Mouse (Mus musculus) brown adipose tissue, adult 24 weeks (tissue): ENCODE measurements around the gene Zkscan17. TPM values are rescaled to one million over a fixed set of nuclear protein-coding genes. Genes with fewer than 3 reads are reported as not detected.
"Not testable (repeated sequence)": the region's sequence is repeated elsewhere in the genome, so short reads cannot be mapped to it uniquely, and the experiment has no call there.

Experiments used
- H3K27ac ChIP-seq: fragments of 200-500 bp; replicated peaks from 2 replicates; pipeline ENCODE4 v1.5.1; 2012; ENCODE audit warnings: low read depth, mild to moderate bottlenecking, low read length
- H3K4me1 ChIP-seq: fragments of 200-500 bp; 2 replicates; pipeline ENCODE4 v1.6.1; 2012; ENCODE audit warnings: low read length, mixed read lengths; ENCODE audit not compliant: control insufficient read depth, insufficient read depth, insufficient read length
- H3K4me3 ChIP-seq: fragments of 200-500 bp; 2 replicates; pipeline ENCODE4 v1.5.1; 2012; ENCODE audit warnings: low read depth, mild to moderate bottlenecking, low read length, moderate library complexity; ENCODE audit not compliant: insufficient read depth
- polyA plus RNA-seq: library from polyadenylated mRNA; stranded (reverse); fragments of >200 nt; gene quantifications from 2 replicates; pipeline ENCODE4 v1.2.4, GENCODE M21; 2012; ENCODE audit not compliant: missing spikeins, insufficient read depth, insufficient read length

Gene Zkscan17
- 3.1 and 3.9 TPM in 2 replicates for polyA plus RNA-seq

DNA sequence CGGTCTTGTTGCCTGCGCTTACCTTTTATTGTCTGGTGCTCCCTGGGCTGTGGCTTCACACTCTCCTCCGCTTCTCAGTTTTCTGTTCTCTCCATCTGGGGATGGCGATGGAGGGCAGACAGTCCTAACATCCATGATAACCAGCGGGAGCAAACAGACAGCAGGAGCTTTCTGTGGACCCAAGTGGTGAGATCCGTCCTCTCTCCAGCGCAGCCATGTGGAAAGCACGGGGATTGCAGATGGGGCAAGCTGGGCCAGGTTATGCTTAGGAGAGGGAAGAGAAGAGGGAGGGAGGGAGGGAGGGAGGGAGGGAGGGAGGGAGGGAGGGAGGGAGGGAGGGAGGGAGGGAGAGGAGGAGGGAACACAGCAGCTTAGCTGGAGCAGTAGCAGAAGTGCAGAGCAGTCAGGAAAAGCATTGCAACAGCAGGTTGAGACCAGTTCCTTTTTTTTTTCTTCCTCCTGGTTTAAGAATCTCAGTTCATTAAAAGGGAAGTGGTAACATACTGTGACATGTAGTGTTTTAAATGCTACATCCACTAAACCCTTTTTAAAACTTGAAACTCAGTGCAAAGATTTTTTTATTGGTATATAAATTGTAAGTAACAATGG, at the start of gene Zkscan17:
Zkscan17 (minus strand) TSS at position 280 of the 609 bp plus-strand sequence.
- H3K4me1 ChIP-seq = no peaks in the 10 kb centered on the region
- peak within 1 kb of the TSS; percentile 61; the same call in 1 of the 2 replicates for H3K27ac ChIP-seq
- H3K4me3 ChIP-seq = no peak within 1 kb of the TSS

DNA sequence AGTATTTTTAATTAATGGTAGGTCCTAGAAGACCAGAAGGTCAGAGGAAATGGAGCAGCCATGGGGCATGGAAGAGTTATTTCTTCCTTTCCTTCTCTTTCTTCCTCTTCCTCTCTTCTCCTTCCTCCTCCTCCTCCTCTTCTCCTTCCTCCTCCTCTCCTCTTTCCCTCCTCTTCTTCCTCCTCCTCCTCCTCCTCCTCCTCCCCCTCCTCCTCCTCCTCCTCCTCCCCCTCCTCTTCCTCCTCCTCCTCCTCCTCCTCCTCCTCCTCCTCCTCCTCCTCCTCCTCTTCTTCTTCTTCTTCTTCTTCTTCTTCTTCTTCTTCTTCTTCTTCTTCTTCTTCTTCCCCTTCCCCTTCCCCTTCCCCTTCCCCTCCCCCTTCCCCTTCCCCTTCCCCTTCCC, 49.6 kb upstream of the Zkscan17 start, which contains the start of gene Olfr222:
Olfr222 (minus strand) TSS at position 101 of the 400 bp plus-strand sequence.
- not testable (repeated sequence) for H3K27ac ChIP-seq, H3K4me3 ChIP-seq, H3K4me1 ChIP-seq

DNA sequence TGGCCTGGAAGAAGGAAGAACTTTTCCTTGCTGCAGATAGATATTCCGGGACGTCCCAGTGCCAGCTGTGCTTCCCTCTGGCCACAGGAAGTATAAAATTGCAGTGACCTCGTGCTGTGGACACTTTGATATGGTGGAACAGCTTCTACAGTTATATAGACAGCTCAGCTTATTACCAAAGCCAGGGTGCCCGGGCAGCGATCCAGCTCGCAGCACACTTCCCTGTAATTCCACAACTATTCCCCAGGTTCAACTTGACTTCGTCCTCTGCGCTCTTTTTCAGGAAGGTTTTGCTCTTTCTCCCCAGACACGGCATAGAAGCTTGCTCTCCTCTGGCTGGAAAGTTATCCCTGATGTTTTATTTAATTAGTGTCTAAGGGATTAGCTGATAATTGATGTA, 49.2 kb upstream of the Zkscan17 start:
- no peak overlapping the region for H3K27ac ChIP-seq
- H3K4me3 ChIP-seq = no peak overlapping the region
- 0 out of 2 replicates have a peak, but pooled peaks cover 4% of the 10 kb centered on the region for H3K4me1 ChIP-seq

DNA sequence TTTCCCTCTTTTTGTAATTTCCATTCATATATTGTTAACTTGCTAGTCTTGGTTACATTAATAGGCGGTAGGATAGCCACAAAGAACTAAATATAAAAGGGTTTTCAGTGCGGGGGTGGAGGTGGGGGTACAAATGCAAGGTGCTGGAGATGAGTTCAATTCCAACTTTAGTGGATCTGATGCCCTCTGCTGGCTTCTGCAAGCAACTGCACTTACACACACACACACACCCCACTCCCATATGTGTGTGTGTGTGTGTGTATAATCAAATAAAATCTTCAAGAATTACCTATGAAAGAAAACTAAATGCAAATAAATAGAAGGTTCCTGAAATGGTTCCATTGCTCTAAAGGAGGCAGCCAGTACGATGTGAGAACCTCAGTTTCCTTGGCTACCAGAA, 42.8 kb upstream of the Zkscan17 start:
- no peaks in the 10 kb centered on the region for H3K4me1 ChIP-seq
- no peak overlapping the region for H3K27ac ChIP-seq
- no peak overlapping the region for H3K4me3 ChIP-seq

DNA sequence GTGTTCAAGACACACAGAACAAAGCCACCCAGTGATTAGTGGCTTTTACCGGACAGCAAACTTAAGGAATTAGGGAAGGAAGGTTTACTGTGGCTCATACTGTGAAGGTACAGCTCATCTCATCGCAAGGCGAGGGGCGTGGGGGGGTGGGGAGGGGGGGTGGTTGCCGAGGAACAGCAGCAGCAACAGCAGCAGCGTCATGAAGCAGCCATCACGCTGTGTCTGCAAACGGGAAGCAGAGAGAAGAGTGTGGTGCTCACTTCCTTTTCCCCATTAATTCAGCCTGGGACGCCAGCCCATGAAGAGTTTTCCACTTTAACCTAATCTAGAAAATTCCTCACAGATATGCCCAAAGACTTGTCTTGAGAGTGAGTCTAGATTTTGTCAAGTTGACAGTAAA, 36.3 kb upstream of the Zkscan17 start:
- H3K4me1 ChIP-seq = no peaks in the 10 kb centered on the region; the same call in 1 of the 2 replicates
- H3K27ac ChIP-seq = no peak overlapping the region
- no peak overlapping the region for H3K4me3 ChIP-seq

DNA sequence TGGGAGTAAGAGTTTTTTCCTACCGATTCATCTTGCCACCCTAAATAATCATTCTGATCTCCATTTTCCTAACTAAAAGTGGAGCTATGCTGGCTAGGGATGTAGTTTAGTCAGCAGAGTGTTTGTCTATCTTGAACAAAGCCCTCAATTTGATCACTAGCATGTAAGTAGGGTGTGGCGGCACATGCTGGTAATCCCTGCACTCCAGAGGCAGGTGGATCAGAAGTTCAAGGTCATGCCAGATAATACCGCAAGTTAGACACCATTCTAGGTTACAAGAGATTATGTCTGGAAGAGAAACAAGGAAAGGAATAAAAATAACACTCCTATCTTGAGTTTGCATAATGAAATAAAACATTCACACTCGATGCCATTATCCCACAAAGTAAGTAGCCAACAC, 35.8 kb upstream of the Zkscan17 start:
- H3K4me1 ChIP-seq = no peaks in the 10 kb centered on the region; the same call in 1 of the 2 replicates
- no peak overlapping the region for H3K4me3 ChIP-seq
- H3K27ac ChIP-seq = no peak overlapping the region

DNA sequence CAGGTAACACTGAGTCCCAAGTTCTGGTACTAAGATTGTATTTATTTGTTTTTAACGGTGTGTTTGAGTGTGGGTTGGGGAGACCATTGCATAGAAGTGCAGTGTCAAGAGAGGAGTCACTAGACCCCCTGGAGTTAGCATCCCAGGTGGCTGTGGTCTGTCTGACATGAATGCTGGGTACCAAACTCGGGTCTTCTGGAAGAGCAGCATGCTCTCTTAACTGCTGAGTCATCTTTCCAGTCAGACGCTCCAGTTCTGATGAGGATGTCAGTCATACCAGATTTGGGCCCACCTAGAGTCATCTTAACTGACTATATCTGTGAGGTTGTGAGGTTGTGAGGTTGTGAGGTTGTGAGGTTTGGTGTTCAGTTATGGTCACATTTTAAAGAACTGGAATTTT, 34.4 kb upstream of the Zkscan17 start:
- H3K27ac ChIP-seq = no peak overlapping the region

DNA sequence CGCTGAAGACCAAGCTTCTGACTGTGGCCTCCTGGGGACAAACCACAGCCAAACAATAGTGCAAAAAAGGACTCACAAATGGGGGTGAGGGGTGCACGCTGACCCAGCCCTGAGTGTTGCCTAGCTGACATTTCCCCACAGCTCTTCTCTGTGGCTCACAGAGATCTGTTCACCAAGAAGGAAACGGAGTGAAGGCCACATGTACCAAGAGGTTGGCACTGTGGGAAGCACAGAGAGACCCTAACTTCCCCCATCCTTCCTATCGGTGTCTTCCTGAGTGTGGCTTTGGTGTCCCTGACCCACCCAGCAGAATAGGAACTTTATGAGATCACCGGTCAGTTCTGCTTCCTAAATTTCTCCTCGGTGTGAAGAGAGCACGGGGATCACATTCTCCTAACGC, 28.0 kb upstream of the Zkscan17 start:
- no peak overlapping the region for H3K27ac ChIP-seq
- H3K4me3 ChIP-seq = no peak overlapping the region
- H3K4me1 ChIP-seq = no peaks in the 10 kb centered on the region

More for the DNA sequence above, 34.4 kb upstream of the Zkscan17 start:
- Histone ChIP-seq H3K4me1 (no peaks in the 10 kb centered on the region; the same call in 1 of the 2 replicates), H3K4me3 (no peak overlapping the region)

DNA sequence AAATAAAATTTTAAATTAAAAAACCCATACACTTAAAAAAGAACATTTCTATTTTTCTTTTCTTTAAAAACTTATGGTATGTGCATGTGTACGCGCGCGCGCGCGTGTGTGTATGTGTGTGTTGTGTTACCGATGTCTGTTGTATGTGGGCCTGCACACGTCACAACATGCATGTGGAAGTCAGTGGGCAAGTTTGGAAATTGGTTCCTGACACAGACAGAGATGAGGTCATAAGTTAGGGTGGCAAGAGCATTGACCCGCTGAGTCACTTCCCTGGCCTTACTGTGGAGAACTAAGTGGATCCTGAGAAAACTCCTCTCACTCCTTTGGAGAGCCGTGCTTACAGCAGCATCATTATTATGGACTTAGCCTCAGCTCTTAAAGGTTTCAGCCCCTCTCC, 27.6 kb upstream of the Zkscan17 start:
- no peak overlapping the region for H3K27ac ChIP-seq

DNA sequence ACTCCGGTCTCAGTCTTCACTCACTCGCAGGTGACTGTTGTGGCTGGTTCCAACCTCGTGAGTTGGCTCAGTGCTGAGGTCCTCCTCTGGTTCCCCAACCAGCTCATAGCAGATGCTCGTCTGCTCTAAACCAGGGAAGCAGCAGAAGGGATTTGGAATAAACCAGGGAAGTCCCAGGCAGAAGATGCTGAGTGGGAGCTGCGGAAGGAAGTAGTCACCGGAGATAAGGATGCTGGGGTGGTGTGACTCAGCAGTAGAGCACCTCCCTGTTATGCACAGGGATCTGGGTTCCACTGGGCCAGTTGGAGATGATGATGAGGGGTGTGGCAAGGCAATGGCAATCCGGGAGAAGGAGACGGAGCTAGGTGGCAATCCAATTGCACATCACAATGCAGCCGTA, 17.5 kb upstream of the Zkscan17 start:
- Histone ChIP-seq H3K4me1 (no peaks in the 10 kb centered on the region; the same call in 1 of the 2 replicates), H3K27ac (no peak overlapping the region), H3K4me3 (no peak overlapping the region)

More for the DNA sequence above, 27.6 kb upstream of the Zkscan17 start:
- Histone ChIP-seq H3K4me1 (no peaks in the 10 kb centered on the region), H3K4me3 (no peak overlapping the region)

DNA sequence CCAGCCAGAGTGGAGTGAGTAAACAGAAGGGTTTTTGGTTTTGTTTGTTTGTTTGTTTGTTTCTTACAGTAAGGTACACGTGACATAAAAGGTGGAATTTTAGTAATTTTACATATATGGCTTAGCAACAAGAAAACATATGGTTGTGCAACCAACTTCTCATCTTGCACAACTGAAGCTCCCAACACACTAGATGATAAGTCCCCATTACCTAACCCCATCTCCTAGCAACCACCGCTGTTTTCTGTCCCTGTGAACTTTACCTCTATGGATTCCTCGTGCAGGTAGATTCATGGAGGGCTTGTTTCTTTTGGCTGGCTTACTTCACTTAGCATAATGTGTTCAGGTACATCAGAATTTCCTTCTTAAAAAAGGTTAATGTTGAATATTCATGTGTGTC, 16.8 kb upstream of the Zkscan17 start:
- no peaks in the 10 kb centered on the region; the same call in none of the 2 replicates for H3K4me1 ChIP-seq
- H3K27ac ChIP-seq = no peak overlapping the region
- no peak overlapping the region for H3K4me3 ChIP-seq

DNA sequence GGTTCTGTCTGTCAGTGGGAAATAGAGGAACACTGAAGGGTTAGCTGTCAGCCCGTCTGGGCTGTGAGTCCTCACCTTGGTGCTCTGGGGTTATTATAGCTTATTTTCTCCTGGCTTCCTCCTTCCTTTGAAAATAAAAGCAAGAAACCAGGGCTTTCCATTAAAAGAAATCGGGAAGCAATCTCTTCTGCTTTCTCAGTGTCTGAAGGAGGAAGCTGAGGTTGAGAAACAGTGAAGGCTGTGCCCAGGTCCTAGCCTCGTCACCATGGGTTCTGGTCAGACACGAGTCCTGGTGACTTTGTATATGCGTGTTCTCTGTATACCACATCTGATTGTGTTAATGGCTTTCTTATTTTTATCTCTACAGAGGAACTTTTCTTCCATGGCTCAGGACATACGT, 15.9 kb upstream of the Zkscan17 start:
- Histone ChIP-seq H3K4me3 (no peak overlapping the region), H3K27ac (peak overlapping the region; percentile 38), H3K4me1 (no peaks in the 10 kb centered on the region; the same call in none of the 2 replicates)

DNA sequence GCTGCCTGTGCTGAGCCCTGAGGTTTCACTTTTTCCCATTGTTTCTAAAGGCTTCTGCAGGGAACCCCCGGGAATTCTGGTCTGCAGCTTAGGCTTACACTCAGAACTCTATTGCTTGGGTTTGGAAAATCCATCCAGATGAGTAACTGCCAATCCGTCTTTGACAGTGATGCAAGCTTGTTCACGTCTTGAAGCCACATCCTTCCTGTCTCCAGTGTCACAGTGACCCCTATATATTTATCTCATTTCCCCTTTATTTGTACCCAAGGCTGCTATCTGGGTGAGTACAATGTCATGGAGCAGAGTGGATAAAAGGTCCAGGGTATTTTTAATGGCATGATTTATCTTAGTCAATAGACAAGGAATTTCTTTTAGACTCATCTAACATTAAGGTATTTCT, 14.8 kb upstream of the Zkscan17 start, which contains the start of gene Nlrp3:
Nlrp3 (plus strand) TSS at position 245 of the 400 bp plus-strand sequence.
- Histone ChIP-seq H3K27ac (peak within 1 kb of the TSS; percentile 38), H3K4me3 (peak within 1 kb of the TSS; percentile 23; the same call in 1 of the 2 replicates), H3K4me1 (no peaks in the 10 kb centered on the region; the same call in none of the 2 replicates)

DNA sequence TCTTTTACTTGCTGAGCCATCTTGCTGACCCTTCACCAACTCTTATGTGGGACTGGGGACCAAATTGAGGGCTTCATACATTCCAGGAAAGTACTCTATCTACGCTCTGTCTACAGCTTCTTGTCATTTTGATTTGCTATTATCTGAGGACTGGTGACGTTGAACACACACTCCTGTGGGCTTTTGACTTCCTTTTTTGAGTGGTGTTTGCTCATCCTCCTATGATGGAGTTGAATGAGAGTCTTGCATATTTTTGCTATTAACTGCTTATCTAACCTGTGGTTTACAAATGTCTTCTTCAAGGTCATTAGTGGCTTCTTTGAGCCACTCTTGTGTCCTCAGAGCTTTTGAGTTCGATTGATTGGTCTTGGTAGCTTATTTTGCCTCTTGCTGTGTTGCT, 13.6 kb upstream of the Zkscan17 start:
- H3K4me1 ChIP-seq = peaks cover under 1% of the 10 kb centered on the region
- no peak overlapping the region for H3K4me3 ChIP-seq
- H3K27ac ChIP-seq = no peak overlapping the region

DNA sequence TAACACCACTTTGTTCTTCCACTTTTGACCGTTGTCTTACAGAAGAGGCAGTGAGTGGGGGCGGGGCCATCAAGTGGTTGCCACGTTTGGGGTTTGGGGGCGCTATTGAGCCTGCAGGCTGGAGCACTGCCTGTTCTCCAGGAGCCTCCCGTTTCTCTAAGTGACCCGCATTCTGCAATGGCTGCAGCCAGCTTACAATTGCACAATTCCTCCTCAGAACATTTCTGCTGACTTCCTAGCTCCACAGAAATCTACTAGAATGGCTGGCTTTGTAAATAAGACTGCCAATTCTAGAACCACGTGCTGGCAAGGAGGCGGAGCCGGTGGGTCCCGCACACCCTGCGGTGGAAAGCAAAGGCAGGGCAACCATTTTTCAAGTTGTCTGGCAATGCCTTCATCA, 11.8 kb upstream of the Zkscan17 start:
- H3K4me3 ChIP-seq = no peak overlapping the region
- H3K4me1 ChIP-seq = peaks cover 2% of the 10 kb centered on the region
- 0 out of 2 replicates have a peak overlapping the region, but pooled peaks have one; percentile 14 for H3K27ac ChIP-seq
